Mouse (Mus musculus) spleen, postnatal 36 days (tissue): ENCODE data around the gene Mapk1ip1.

Experiments
- DNase-seq, 2 experiments: peaks; one replicate each; pipeline ENCODE4 v3.0.0; 2022; ENCODE audit warnings: low spot score in 2 of 2, mixed read lengths in 1 of 2

Gene Mapk1ip1

GRCm38 (mm10) chr7:138840594-138841021 lies 5.5 kb downstream of the Mapk1ip1 start:
- DNase-seq, result peak; percentile 22 to 47

- no peak for DNase-seq
Measured at GRCm38 (mm10) chr7:138835028-138835427, 11.0 kb downstream of the Mapk1ip1 start.

DNA sequence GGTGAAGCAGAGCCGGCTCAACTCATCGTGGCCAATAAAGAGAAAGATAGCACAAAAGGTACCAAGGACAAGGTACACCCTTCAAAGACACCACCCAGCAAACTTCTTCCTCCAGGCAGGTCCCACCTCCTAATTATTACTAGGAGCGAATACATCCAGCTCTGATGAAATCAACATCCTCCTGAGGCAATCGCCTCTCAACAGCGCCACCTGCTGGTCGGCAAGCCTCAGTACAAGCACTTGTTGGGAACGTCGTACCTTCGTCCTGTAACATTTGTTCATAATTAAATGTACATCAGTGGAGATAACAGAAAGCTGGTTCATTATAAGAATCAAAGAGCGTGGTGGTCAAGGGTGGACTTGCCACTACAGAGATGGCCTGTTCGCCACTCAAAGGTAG lies 18.3 kb downstream of the Mapk1ip1 start:
- peak in 1 of 2 experiments; percentile 9 for DNase-seq

DNA sequence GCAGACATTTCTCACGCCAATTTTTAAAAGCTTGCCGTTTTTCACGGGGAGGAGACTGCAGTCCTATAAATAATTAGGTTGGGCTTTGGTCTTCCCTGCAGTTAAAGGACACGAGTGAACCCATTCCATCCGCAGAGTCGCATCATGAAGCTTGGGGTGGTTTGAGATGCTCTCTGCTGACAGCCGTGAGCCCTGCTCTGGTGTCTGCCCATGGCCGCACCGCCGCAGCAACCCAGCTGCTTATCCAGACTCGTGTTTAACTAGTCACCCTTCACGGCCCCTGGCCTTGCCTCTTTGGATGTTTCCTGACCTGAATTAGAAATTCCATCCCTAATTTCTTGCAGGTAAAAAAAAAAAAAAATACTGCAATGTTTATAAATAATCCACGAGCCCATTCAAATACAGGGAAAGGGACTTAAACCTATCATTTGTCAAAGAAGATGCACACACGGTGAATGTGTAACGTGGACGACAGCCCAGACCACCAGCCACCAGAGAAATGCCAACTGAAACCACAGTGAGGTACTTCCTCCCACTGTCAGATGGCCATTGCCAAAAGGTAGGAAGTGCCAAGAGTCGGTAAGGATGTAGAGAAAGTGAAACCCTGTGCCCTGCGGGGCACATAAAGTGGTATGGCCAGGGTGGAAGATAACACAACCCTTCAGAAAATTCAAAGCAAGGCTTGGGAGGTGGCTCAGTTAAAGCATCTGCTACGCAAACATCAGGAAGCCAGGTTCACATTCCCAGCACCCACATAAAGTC lies 20.9 kb downstream of the Mapk1ip1 start:
- DNase-seq, result no peak

- no peak for DNase-seq
Measured at GRCm38 (mm10) chr7:138824423-138824822, 21.6 kb downstream of the Mapk1ip1 start.

- no peak for DNase-seq
Measured at GRCm38 (mm10) chr7:138818314-138818713, 27.8 kb downstream of the Mapk1ip1 start.

- DNase-seq, result no peak
Measured at GRCm38 (mm10) chr7:138813213-138813875, 32.7 kb downstream of the Mapk1ip1 start.

DNA sequence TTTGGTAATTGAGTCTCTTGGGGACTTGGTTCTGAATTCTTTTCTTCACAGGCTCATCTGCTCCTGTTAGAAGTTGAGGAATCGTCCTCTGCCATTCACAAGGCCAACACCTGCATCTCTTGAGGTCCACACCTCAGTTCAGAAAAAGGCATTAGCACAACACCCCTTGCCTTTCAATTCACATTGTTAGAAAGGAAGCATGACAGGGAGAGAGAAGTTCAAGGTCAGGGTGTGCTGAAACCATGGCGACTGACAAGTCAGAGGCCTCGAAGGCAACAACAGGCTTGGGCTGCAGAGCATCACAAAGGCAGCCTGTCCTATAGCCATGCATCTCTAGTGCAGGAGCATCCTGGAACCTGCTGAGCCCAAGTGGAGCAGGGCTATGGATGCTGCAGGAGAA lies 38.9 kb downstream of the Mapk1ip1 start:
- DNase-seq, result no peak

DNA sequence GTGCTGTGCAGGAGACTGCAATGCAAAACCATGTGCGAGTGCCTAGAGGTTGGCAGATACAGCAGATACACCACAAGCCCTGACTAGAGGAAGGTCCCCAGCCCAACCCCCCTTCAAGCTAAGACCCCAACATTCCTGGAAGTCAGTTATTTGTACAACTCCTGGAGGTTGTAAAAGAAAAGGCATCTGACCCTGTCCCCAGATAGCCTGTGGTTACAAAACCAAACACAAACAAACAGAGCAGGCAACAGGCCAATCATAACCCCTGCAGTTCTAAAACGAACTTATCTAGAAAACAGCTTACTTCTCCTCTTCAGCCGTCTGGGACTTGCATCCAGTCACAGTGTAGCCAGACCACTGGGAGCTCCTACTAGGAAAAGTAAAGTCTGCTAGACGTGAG lies 42.7 kb downstream of the Mapk1ip1 start:
- no peak for DNase-seq

- DNase-seq, result no peak
Measured at GRCm38 (mm10) chr7:138788109-138788508, 58.0 kb downstream of the Mapk1ip1 start.
